Mouse (Mus musculus) MEL (cell line): ENCODE measurements at regions not wholly inside any gene's neighbourhood (a gene's known extent, or its start where the extent isn't known, plus 50 kb on each side); places are given as distances from the start of the nearest gene placed in this dataset.

Experiments
- DNase-seq: peaks from one replicate; pipeline ENCODE4 v3.0.0; 2011; ENCODE audit warnings: low read depth, low spot score
- H3K27ac ChIP-seq: 2 replicates; pipeline ENCODE4 v1.5.1; 2012; ENCODE audit warnings: low read depth, mild to moderate bottlenecking, control low read depth, low read length, moderate library complexity; ENCODE audit not compliant: control insufficient read depth
- H3K27me3 ChIP-seq, 2 experiments: fragments of 150-350 bp in 1 of 2; sonication (generic) in 1 of 2; 2 replicates each; pipeline ENCODE4 v1.6.1; 2012; ENCODE audit warnings: low read length in 2 of 2, mild to moderate bottlenecking in 2 of 2, improper control_type of control experiment in 1 of 2, moderate library complexity in 1 of 2; ENCODE audit not compliant: insufficient read depth in 2 of 2, control insufficient read depth in 1 of 2
- H3K36me3 ChIP-seq, 2 experiments: 2 replicates each; pipeline ENCODE4 v1.6.1; 2012 to 2014; ENCODE audit warnings: low read length in 2 of 2, improper control_type of control experiment in 1 of 2, inconsistent platforms in 1 of 2, mild to moderate bottlenecking in 1 of 2; ENCODE audit not compliant: insufficient read depth in 2 of 2, control insufficient read depth in 1 of 2
- H3K4me1 ChIP-seq, 2 experiments: fragments of 150-350 bp in 1 of 2; sonication (generic) in 1 of 2; 2 replicates each; pipeline ENCODE4 v1.6.1; 2012; ENCODE audit warnings: low read length in 2 of 2, improper control_type of control experiment in 1 of 2, mild to moderate bottlenecking in 1 of 2; ENCODE audit not compliant: insufficient read depth in 2 of 2, control insufficient read depth in 1 of 2
- H3K4me3 ChIP-seq, 2 experiments: fragments of 150-350 bp in 1 of 2; sonication (generic) in 1 of 2; 2 replicates each; pipeline ENCODE4 v1.5.1; 2012; ENCODE audit warnings: low read depth in 2 of 2, low read length in 2 of 2, mild to moderate bottlenecking in 2 of 2, moderate library complexity in 2 of 2, control low read depth in 1 of 2, improper control_type of control experiment in 1 of 2; ENCODE audit not compliant: control insufficient read depth in 1 of 2, insufficient read depth in 1 of 2
- H3K79me2 ChIP-seq: 2 replicates; pipeline ENCODE4 v1.6.1; 2012; ENCODE audit warnings: mild to moderate bottlenecking, low read length, moderate library complexity; ENCODE audit not compliant: control insufficient read depth, poor library complexity, insufficient read depth
- H3K9ac ChIP-seq: 2 replicates; pipeline ENCODE4 v1.6.1; 2012; ENCODE audit warnings: low read depth, mild to moderate bottlenecking, control low read depth, low read length, moderate library complexity; ENCODE audit not compliant: control insufficient read depth, poor library complexity, severe bottlenecking
- H3K9me3 ChIP-seq: fragments of 150-350 bp; sonication (generic); replicated peaks from 2 replicates; pipeline ENCODE4 v1.6.1; 2012; ENCODE audit warnings: mild to moderate bottlenecking, low read length, improper control_type of control experiment, moderate library complexity; ENCODE audit not compliant: insufficient read depth
- CTCF ChIP-seq, 3 experiments: IDR thresholded peaks in 2 of 3; conservative IDR thresholded peaks in 1 of 3; 2 replicates each; pipeline ENCODE4 v1.5.1; 2011 to 2012; ENCODE audit warnings: low read length in 3 of 3, low read depth in 2 of 3, mild to moderate bottlenecking in 2 of 3, improper control_type of control experiment in 1 of 3, inconsistent platforms in 1 of 3, mixed read lengths in 1 of 3, moderate library complexity in 1 of 3; ENCODE audit not compliant: control insufficient read depth in 1 of 3, insufficient read depth in 1 of 3, poor library complexity in 1 of 3, severe bottlenecking in 1 of 3
- E2F4 ChIP-seq: IDR thresholded peaks from 2 replicates; pipeline ENCODE4 v1.6.1; 2011; ENCODE audit warnings: low read depth, low read length, improper control_type of control experiment, borderline replicate concordance
- ELF1 ChIP-seq: IDR thresholded peaks from 2 replicates; pipeline ENCODE4 v1.6.1; 2014; ENCODE audit warnings: low read depth, mild to moderate bottlenecking, inconsistent platforms, low read length, improper control_type of control experiment, moderate library complexity
- ETS1 ChIP-seq: IDR thresholded peaks from 2 replicates; pipeline ENCODE4 v1.6.1; 2012; ENCODE audit warnings: low read depth, mild to moderate bottlenecking, inconsistent platforms, low read length, improper control_type of control experiment, moderate library complexity
- GABPA ChIP-seq: IDR thresholded peaks from 2 replicates; pipeline ENCODE4 v1.6.1; 2012; ENCODE audit warnings: low read depth, mild to moderate bottlenecking, inconsistent platforms, low read length, improper control_type of control experiment, moderate library complexity
- KAT2A ChIP-seq: conservative IDR thresholded peaks from 2 replicates; pipeline ENCODE4 v1.6.1; 2012; ENCODE audit warnings: low read depth, low read length, improper control_type of control experiment, inconsistent platforms
- MAFK ChIP-seq: IDR thresholded peaks from 2 replicates; pipeline ENCODE4 v1.6.1; 2011; ENCODE audit warnings: low read depth, mild to moderate bottlenecking, low read length, improper control_type of control experiment, borderline replicate concordance
- MAZ ChIP-seq: IDR thresholded peaks from 2 replicates; pipeline ENCODE4 v1.6.1; 2012; ENCODE audit warnings: low read depth, mild to moderate bottlenecking, inconsistent platforms, low read length, improper control_type of control experiment
- MXI1 ChIP-seq: IDR thresholded peaks from 2 replicates; pipeline ENCODE4 v1.6.1; 2011; ENCODE audit warnings: mild to moderate bottlenecking, low read depth, low read length, improper control_type of control experiment
- MYB ChIP-seq: IDR thresholded peaks from 2 replicates; pipeline ENCODE4 v1.6.1; 2011; ENCODE audit warnings: mild to moderate bottlenecking, low read depth, low read length, improper control_type of control experiment
- MYC ChIP-seq: IDR thresholded peaks from 2 replicates; pipeline ENCODE4 v1.6.1; 2011; ENCODE audit warnings: low read depth, mild to moderate bottlenecking, low read length, improper control_type of control experiment, moderate library complexity
- NRF1 ChIP-seq: IDR thresholded peaks from 2 replicates; pipeline ENCODE4 v1.6.1; 2014; ENCODE audit warnings: low read depth, mild to moderate bottlenecking, inconsistent platforms, low read length, improper control_type of control experiment, moderate library complexity; ENCODE audit not compliant: poor library complexity, insufficient read depth, severe bottlenecking
- SIN3A ChIP-seq: IDR thresholded peaks from 2 replicates; pipeline ENCODE4 v1.6.1; 2012; ENCODE audit warnings: low read length, improper control_type of control experiment, inconsistent platforms
- SMC3 ChIP-seq: IDR thresholded peaks from 2 replicates; pipeline ENCODE4 v1.6.1; 2011; ENCODE audit warnings: low read depth, low read length, improper control_type of control experiment
- TBP ChIP-seq: IDR thresholded peaks from 2 replicates; pipeline ENCODE4 v1.8.0; 2011; ENCODE audit warnings: low read depth, low read length, improper control_type of control experiment
- UBTF ChIP-seq: IDR thresholded peaks from 2 replicates; pipeline ENCODE4 v1.6.1; 2012; ENCODE audit warnings: low read depth, mild to moderate bottlenecking, inconsistent platforms, low read length, improper control_type of control experiment, moderate library complexity, borderline replicate concordance; ENCODE audit not compliant: insufficient read depth
- ZC3H11A ChIP-seq: IDR thresholded peaks from 2 replicates; pipeline ENCODE4 v1.6.1; 2012; ENCODE audit warnings: low read depth, mild to moderate bottlenecking, inconsistent platforms, low read length, improper control_type of control experiment
- ZMIZ1 ChIP-seq: IDR thresholded peaks from 2 replicates; pipeline ENCODE4 v1.6.1; 2012; ENCODE audit warnings: low read depth, mild to moderate bottlenecking, inconsistent platforms, low read length, improper control_type of control experiment, moderate library complexity

DNA sequence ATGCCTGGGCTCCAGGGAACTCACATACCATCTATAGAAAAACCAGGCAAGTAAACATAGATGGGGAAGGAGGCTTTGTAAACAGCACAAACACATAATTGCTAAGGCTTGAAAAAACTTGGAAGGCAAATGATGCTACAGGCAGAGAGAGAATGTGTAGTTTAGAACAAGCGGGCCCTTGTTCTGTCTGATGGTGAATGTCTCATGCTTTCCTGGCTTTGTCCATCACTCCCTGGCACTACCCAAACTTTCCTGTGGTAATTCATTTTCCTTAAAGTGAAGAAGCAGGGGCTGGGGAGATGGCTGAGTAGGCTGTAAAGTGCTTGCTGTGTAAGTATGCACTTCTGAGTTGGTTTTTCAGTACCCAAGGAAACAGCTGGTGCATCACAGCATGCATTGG lies 151.2 kb downstream of the En1 start:
- Histone ChIP-seq H3K36me3 (no peaks in the 10 kb centered on the region), H3K79me2 (no peaks in the 10 kb centered on the region), H3K27me3 (no peaks in the 10 kb centered on the region), H3K4me1 (no peaks in the 10 kb centered on the region)
- TF ChIP-seq ZMIZ1 (no peak), TBP (no peak), ELF1 (no peak), MYC (no peak), MXI1 (no peak), MYB (no peak), NRF1 (no peak), KAT2A (no peak), E2F4 (no peak), SIN3A (no peak), GABPA (no peak), UBTF (no peak), MAFK (no peak), ETS1 (no peak), MAZ (no peak), ZC3H11A (no peak)
- TF ChIP-seq, all 39 proteins: peak for 0
- Histone ChIP-seq H3K9ac (no peak overlapping the region), H3K9me3 (no peaks in the 10 kb centered on the region), H3K27ac (no peak overlapping the region), H3K4me3 (no peak overlapping the region)
- no peak for DNase-seq

DNA sequence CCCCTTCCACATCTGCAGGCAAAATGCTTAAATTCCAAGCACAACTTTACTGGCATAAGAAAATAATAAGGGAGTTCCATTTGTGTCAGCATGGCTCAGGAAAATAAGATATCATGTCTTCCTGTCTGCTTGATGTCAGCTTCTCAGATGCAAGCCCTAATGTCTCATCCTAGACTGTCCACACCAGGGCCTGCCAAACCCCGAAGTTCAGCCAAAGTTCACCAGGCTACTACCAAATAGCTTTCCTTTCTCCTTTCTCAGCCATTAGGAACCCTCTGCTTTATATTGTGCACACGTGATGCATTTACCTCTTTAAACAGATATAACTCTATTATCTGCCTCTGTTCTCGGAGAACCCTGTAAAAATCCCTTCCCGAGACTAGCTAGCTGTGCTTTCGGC lies 152.1 kb downstream of the En1 start:
- Histone ChIP-seq H3K4me3 (no peak overlapping the region), H3K27me3 (no peaks in the 10 kb centered on the region)
- TF ChIP-seq KAT2A (no peak), CTCF (IDR thresholded peaks at IDR 0.05 in 2 of 3, conservative IDR thresholded peaks at IDR 0.05 in 1 of 3; ENCODE audit: control insufficient read depth in 1 of 3, insufficient read depth in 1 of 3, low read depth in 2 of 3, low read length in 3 of 3, poor library complexity in 1 of 3, severe bottlenecking in 1 of 3) (no peak), SMC3 (no peak), TBP (no peak)
- TF ChIP-seq, all 39 proteins: peak for 0
- no peaks in the 10 kb centered on the region for H3K9me3 ChIP-seq
- H3K36me3 ChIP-seq = no peaks in the 10 kb centered on the region
- no peak overlapping the region for H3K9ac ChIP-seq
- H3K79me2 ChIP-seq = no peaks in the 10 kb centered on the region
- DNase-seq = no peak
- no peak overlapping the region for H3K27ac ChIP-seq
- no peaks in the 10 kb centered on the region for H3K4me1 ChIP-seq
